Mouse (Mus musculus): ENCODE measurements around the gene Yeats2. TPM values are rescaled to one million over a fixed set of nuclear protein-coding genes. Genes with fewer than 3 reads are reported as not detected.

The Yeats2 gene
- polyA plus RNA-seq, 1 experiment, result 6.4 TPM

GRCm38 (mm10) chr16:20238646-20239045 lies 97.8 kb downstream of the Yeats2 start:
- H3K79me2 ChIP-seq (ENCODE audit: control insufficient read depth, insufficient read depth), result no peaks in the 10 kb centered on the region

GRCm38 (mm10) chr16:20240468-20241414 lies 99.9 kb downstream of the Yeats2 start, which contains the start of gene Map6d1:
Gene Map6d1, minus strand, starts transcription at chr16:20241358.
- peak within 1 kb of the TSS; percentile 22 for H3K4me3 ChIP-seq
- no peak for TF ChIP-seq MYOG (IDR thresholded peaks at IDR 0.05; ENCODE audit: control insufficient read depth in 1 of 3, insufficient read depth in 1 of 3, insufficient read length in 2 of 3, low read depth in 2 of 3)
- no peak for TF ChIP-seq CEBPB (IDR thresholded peaks at IDR 0.05; ENCODE audit: insufficient read depth, poor library complexity, severe bottlenecking)
- TF ChIP-seq USF1 (IDR thresholded peaks at IDR 0.05; ENCODE audit: low read depth), result no peak
- TF ChIP-seq SRF (IDR thresholded peaks at IDR 0.05; ENCODE audit: control insufficient read depth, insufficient read length, low read depth), result no peak
- no peak for TF ChIP-seq E2F4 (IDR thresholded peaks at IDR 0.05; ENCODE audit: insufficient read depth)
- TF ChIP-seq POLR2AphosphoS2 (IDR thresholded peaks at IDR 0.05; ENCODE audit: insufficient read length, low read depth), result no peak
- peak in 1 of 3 experiments; percentile 25 for TF ChIP-seq MYOD1 (IDR thresholded peaks at IDR 0.05; ENCODE audit: control insufficient read depth in 1 of 3, insufficient read length in 2 of 3, low read depth in 2 of 3)
- no peak for TF ChIP-seq REST (IDR thresholded peaks at IDR 0.05; ENCODE audit: insufficient read depth, insufficient read length)
- TF ChIP-seq TCF3 (IDR thresholded peaks at IDR 0.05; ENCODE audit: insufficient read length, low read depth), result no peak
- TF ChIP-seq TCF12 (IDR thresholded peaks at IDR 0.05; ENCODE audit: insufficient read depth, poor library complexity, severe bottlenecking), result no peak
- TF ChIP-seq MAX (IDR thresholded peaks at IDR 0.05; ENCODE audit: low read depth), result no peak
- TF ChIP-seq POLR2A (IDR thresholded peaks at IDR 0.05; ENCODE audit: insufficient read length, low read depth), result peak; percentile 63
- peak within 1 kb of the TSS; percentile 62 for H3ac ChIP-seq (ENCODE audit: control insufficient read depth, insufficient read length)

More at GRCm38 (mm10) chr16:20238646-20239045, 97.8 kb downstream of the Yeats2 start:
- Histone ChIP-seq H3ac (ENCODE audit: control insufficient read depth, insufficient read length) (no peak overlapping the region), H3K4me3 (no peak overlapping the region), H3K4me2 (ENCODE audit: low read depth) (no peak overlapping the region), H3K36me3 (ENCODE audit: control insufficient read depth, insufficient read depth) (no peaks in the 10 kb centered on the region), H3K27me3 (ENCODE audit: control insufficient read depth, insufficient read depth, insufficient read length) (peaks cover 9% of the 10 kb centered on the region)
- TF ChIP-seq MYOD1 (IDR thresholded peaks at IDR 0.05; ENCODE audit: control insufficient read depth in 1 of 3, insufficient read length in 2 of 3, low read depth in 2 of 3), result no peak
- no peak for TF ChIP-seq CEBPB (IDR thresholded peaks at IDR 0.05; ENCODE audit: insufficient read depth, poor library complexity, severe bottlenecking)
- no peak for TF ChIP-seq E2F4 (IDR thresholded peaks at IDR 0.05; ENCODE audit: insufficient read depth)
- TF ChIP-seq POLR2AphosphoS2 (IDR thresholded peaks at IDR 0.05; ENCODE audit: insufficient read length, low read depth), result no peak
- no peak for TF ChIP-seq USF1 (IDR thresholded peaks at IDR 0.05; ENCODE audit: low read depth)
- no peak for TF ChIP-seq TCF3 (IDR thresholded peaks at IDR 0.05; ENCODE audit: insufficient read length, low read depth)
- TF ChIP-seq TCF12 (IDR thresholded peaks at IDR 0.05; ENCODE audit: insufficient read depth, poor library complexity, severe bottlenecking), result no peak
- no peak for TF ChIP-seq MYOG (IDR thresholded peaks at IDR 0.05; ENCODE audit: control insufficient read depth in 1 of 3, insufficient read depth in 1 of 3, insufficient read length in 2 of 3, low read depth in 2 of 3)
- TF ChIP-seq REST (IDR thresholded peaks at IDR 0.05; ENCODE audit: insufficient read depth, insufficient read length), result no peak
- TF ChIP-seq SRF (IDR thresholded peaks at IDR 0.05; ENCODE audit: control insufficient read depth, insufficient read length, low read depth), result no peak

GRCm38 (mm10) chr16:20247103-20247502 lies 106.2 kb downstream of the Yeats2 start:
- TF ChIP-seq MAX (IDR thresholded peaks at IDR 0.05; ENCODE audit: low read depth), result no peak
- TF ChIP-seq MYOG (IDR thresholded peaks at IDR 0.05; ENCODE audit: control insufficient read depth in 1 of 3, insufficient read depth in 1 of 3, insufficient read length in 2 of 3, low read depth in 2 of 3), result no peak
- no peak for TF ChIP-seq CEBPB (IDR thresholded peaks at IDR 0.05; ENCODE audit: insufficient read depth, poor library complexity, severe bottlenecking)
- TF ChIP-seq REST (IDR thresholded peaks at IDR 0.05; ENCODE audit: insufficient read depth, insufficient read length), result no peak
- no peak for TF ChIP-seq MYOD1 (IDR thresholded peaks at IDR 0.05; ENCODE audit: control insufficient read depth in 1 of 3, insufficient read length in 2 of 3, low read depth in 2 of 3)
- TF ChIP-seq E2F4 (IDR thresholded peaks at IDR 0.05; ENCODE audit: insufficient read depth), result no peak
- TF ChIP-seq USF1 (IDR thresholded peaks at IDR 0.05; ENCODE audit: low read depth), result no peak
- TF ChIP-seq POLR2AphosphoS2 (IDR thresholded peaks at IDR 0.05; ENCODE audit: insufficient read length, low read depth), result no peak
- TF ChIP-seq SRF (IDR thresholded peaks at IDR 0.05; ENCODE audit: control insufficient read depth, insufficient read length, low read depth), result no peak
- Histone ChIP-seq H3ac (ENCODE audit: control insufficient read depth, insufficient read length) (no peak overlapping the region), H3K4me3 (no peak overlapping the region), H3K36me3 (ENCODE audit: control insufficient read depth, insufficient read depth) (no peaks in the 10 kb centered on the region), H3K4me2 (ENCODE audit: low read depth) (no peak overlapping the region), H3K79me2 (ENCODE audit: control insufficient read depth, insufficient read depth) (no peaks in the 10 kb centered on the region), H3K27me3 (ENCODE audit: control insufficient read depth, insufficient read depth, insufficient read length) (no peaks in the 10 kb centered on the region)

More at GRCm38 (mm10) chr16:20240468-20241414, 99.9 kb downstream of the Yeats2 start, which contains the start of gene Map6d1:
- Histone ChIP-seq H3K36me3 (ENCODE audit: control insufficient read depth, insufficient read depth) (no peaks in the 10 kb centered on the region), H3K4me2 (ENCODE audit: low read depth) (peak within 1 kb of the TSS; percentile 78), H3K27me3 (ENCODE audit: control insufficient read depth, insufficient read depth, insufficient read length) (peaks cover 9% of the 10 kb centered on the region), H3K79me2 (ENCODE audit: control insufficient read depth, insufficient read depth) (no peaks in the 10 kb centered on the region)

GRCm38 (mm10) chr16:20248442-20249174 lies 107.7 kb downstream of the Yeats2 start:
- H3K79me2 ChIP-seq (ENCODE audit: control insufficient read depth, insufficient read depth), result no peaks in the 10 kb centered on the region
- H3K4me2 ChIP-seq (ENCODE audit: low read depth), result no peak overlapping the region
- H3K27me3 ChIP-seq (ENCODE audit: control insufficient read depth, insufficient read depth, insufficient read length), result no peaks in the 10 kb centered on the region
- no peak overlapping the region for H3K4me3 ChIP-seq
- H3K36me3 ChIP-seq (ENCODE audit: control insufficient read depth, insufficient read depth), result no peaks in the 10 kb centered on the region
- H3ac ChIP-seq (ENCODE audit: control insufficient read depth, insufficient read length), result no peak overlapping the region
- TF ChIP-seq TCF3 (IDR thresholded peaks at IDR 0.05; ENCODE audit: insufficient read length, low read depth) (no peak), POLR2AphosphoS2 (IDR thresholded peaks at IDR 0.05; ENCODE audit: insufficient read length, low read depth) (no peak)
